Mouse (Mus musculus) neural tube, embryonic 13.5 days (tissue): Measurements from ENCODE around the gene Kiss1r. TPM values are rescaled to one million over a fixed set of nuclear protein-coding genes. Genes with fewer than 3 reads are reported as not detected.
"Not testable (repeated sequence)": the region's sequence is repeated elsewhere in the genome, so short reads cannot be mapped to it uniquely, and the experiment has no call there.

ENCODE experiments used
- ATAC-seq: fragments of 200-750 bp; cut with Nextera tagmentation; 2 replicates; pipeline ENCODE4 v1.8.0; 2017; ENCODE audit warnings: low read depth, mild to moderate bottlenecking, moderate TSS enrichment, moderate library complexity
- H3K27ac ChIP-seq: fragments of 300-500 bp; sonication (generic); replicated peaks from 2 replicates; pipeline ENCODE4 v1.5.1; 2015; ENCODE audit warnings: moderate library complexity, mild to moderate bottlenecking, inconsistent platforms
- H3K27me3 ChIP-seq: fragments of 300-500 bp; sonication (generic); 2 replicates; pipeline ENCODE4 v1.6.1; 2015; ENCODE audit warnings: mild to moderate bottlenecking, inconsistent platforms
- H3K36me3 ChIP-seq: fragments of 300-500 bp; sonication (generic); 2 replicates; pipeline ENCODE4 v1.6.1; 2015; ENCODE audit warnings: mild to moderate bottlenecking, inconsistent platforms
- H3K4me1 ChIP-seq: fragments of 300-500 bp; sonication (generic); replicated peaks from 2 replicates; pipeline ENCODE4 v1.6.1; 2015; ENCODE audit warnings: inconsistent platforms
- H3K4me2 ChIP-seq: fragments of 300-500 bp; sonication (generic); 2 replicates; pipeline ENCODE4 v1.6.1; 2015; ENCODE audit warnings: inconsistent platforms, mild to moderate bottlenecking, moderate library complexity
- H3K4me3 ChIP-seq: fragments of 300-500 bp; sonication (generic); 2 replicates; pipeline ENCODE4 v1.5.1; 2015; ENCODE audit warnings: mild to moderate bottlenecking, inconsistent platforms
- H3K9ac ChIP-seq: fragments of 300-500 bp; sonication (generic); 2 replicates; pipeline ENCODE4 v1.6.1; 2015; ENCODE audit warnings: moderate library complexity, mild to moderate bottlenecking, inconsistent platforms
- H3K9me3 ChIP-seq: fragments of 300-500 bp; sonication (generic); 2 replicates; pipeline ENCODE4 v1.6.1; 2016; ENCODE audit warnings: inconsistent platforms
- WGBS: fragments of 180-500 bp; shearing (Covaris S2); methylation state at CpG from one replicate; pipeline ENCODE4 v1.1.7; 2015; 5-methylcytosine and 5-hydroxymethylcytosine counted together
- polyA plus RNA-seq: library from polyadenylated mRNA; unstranded; fragments of >200 nt; fragmentation: Nextera tagmentation; extraction: Ambion mirVana; gene quantifications from 2 replicates; pipeline ENCODE4 v1.2.1, GENCODE M21; 2015

Gene Kiss1r
- polyA plus RNA-seq, 1 experiment from 2014 or later = 2.1 TPM

DNA sequence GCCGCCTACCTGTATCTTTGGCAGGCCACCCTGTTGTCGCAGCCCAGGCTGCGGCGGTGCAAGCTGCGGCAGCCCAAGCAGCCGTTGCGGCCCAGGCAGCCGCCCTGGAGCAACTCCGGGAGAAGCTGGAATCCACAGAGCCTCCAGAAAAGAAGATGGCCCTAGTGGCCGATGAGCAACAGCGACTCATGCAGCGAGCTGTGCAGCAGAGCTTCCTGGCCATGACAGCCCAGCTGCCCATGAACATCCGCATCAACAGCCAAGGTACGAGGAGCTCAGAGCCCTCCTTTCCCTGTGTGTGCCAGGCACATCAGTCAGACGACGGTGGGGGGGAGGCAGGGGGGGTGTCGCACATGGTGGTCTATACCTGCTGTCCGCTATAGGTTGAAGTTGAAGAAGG lies 33.9 kb downstream of the Kiss1r start:
- 85% methylated on average over 18 of the region's 18 CpGs for WGBS
- Histone ChIP-seq H3K9ac (no peak overlapping the region), H3K4me2 (no peak overlapping the region), H3K9me3 (no peaks in the 10 kb centered on the region), H3K4me3 (no peak overlapping the region), H3K27me3 (no peaks in the 10 kb centered on the region), H3K36me3 (peaks cover 61% of the 10 kb centered on the region), H3K4me1 (peaks cover 20% of the 10 kb centered on the region), H3K27ac (no peak overlapping the region)
- ATAC-seq = no peak

DNA sequence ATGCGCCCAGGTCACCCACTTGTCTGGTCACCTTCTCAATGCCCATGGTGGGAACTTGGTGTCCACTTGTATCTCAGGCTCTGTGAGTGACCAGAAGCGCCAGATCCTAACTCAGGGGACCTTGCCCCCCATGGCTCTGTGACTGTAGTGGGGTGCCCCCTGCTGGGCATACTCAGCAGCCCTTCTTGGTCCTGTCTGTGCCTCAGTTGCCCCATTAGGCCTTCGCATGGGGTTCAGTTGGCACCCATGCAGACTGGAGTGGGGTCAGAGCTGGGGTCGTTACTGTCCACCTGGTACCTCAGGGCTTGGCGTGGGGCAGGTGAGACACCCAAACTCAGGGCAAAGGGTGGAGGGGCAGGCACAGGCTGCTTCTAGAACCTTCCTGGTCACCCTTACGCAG lies 37.2 kb downstream of the Kiss1r start:
- peaks cover 46% of the 10 kb centered on the region for H3K36me3 ChIP-seq
- H3K9ac ChIP-seq = no peak overlapping the region
- H3K4me3 ChIP-seq = no peak overlapping the region
- H3K27ac ChIP-seq = no peak overlapping the region
- no peaks in the 10 kb centered on the region for H3K27me3 ChIP-seq
- no peak overlapping the region for H3K4me2 ChIP-seq
- 87% methylated on average over 6 of the region's 6 CpGs for WGBS
- no peaks in the 10 kb centered on the region for H3K9me3 ChIP-seq
- no peak for ATAC-seq
- H3K4me1 ChIP-seq = peaks cover 5% of the 10 kb centered on the region; the same call in 1 of the 2 replicates

DNA sequence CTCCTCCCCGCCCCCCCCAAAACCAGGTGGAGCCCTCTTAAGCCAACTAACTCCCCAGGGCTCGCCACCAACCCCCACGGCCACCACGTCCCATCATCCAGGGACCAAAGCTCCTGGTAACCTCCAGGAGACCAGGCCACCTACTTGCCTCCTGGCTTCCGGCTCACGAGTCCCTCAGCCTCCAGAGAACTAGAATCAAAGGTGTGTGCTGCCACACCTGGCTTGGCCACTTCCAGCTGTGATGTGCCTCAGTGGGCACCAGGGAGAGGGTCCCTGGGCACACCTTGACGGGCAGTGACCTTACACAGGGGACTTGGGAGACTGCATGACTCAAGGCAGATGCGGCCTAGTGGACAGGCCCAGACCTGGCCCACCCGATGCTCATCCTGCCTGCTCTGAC lies 38.9 kb downstream of the Kiss1r start:
- Histone ChIP-seq H3K4me2 (no peak overlapping the region), H3K4me3 (no peak overlapping the region), H3K27me3 (no peaks in the 10 kb centered on the region), H3K9me3 (no peaks in the 10 kb centered on the region), H3K36me3 (peaks cover 29% of the 10 kb centered on the region), H3K9ac (peak overlapping the region; percentile 54; the same call in 1 of the 2 replicates), H3K4me1 (peaks cover 9% of the 10 kb centered on the region), H3K27ac (no peak overlapping the region; the same call in 1 of the 2 replicates)
- ATAC-seq = no peak
- WGBS = 76% methylated on average over 9 of the region's 9 CpGs

DNA sequence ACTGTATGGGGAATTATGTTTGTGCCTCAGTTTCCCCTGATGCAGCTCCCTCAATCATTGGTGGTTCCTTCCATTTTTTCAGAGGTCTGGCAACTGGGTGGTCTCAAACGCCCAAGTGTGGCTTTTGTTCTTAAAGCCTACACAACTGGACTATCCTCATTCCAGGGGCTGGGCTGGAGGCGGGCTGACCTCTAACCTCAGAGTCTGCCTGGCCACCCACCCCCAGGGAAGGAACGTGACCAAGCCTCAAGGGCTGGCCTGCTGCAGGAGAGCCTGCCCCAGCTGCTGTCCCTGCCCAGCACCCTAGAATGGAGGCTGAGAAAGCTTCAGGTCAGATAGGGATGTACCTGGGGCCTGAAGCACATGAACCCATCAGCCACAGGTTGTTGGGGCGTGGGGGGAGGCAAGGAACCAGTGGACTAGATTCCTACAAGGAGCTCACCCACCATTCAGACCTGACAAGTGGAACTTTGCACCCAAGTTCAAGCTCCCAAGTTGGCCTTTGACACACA lies 39.9 kb downstream of the Kiss1r start:
- 13% methylated on average over 4 of the region's 4 CpGs for WGBS
- H3K27ac ChIP-seq = no peak overlapping the region
- peaks cover 17% of the 10 kb centered on the region for H3K4me1 ChIP-seq
- H3K9me3 ChIP-seq = no peaks in the 10 kb centered on the region
- H3K36me3 ChIP-seq = peaks cover 24% of the 10 kb centered on the region
- H3K4me2 ChIP-seq = no peak overlapping the region
- ATAC-seq = no peak
- no peaks in the 10 kb centered on the region for H3K27me3 ChIP-seq
- no peak overlapping the region for H3K4me3 ChIP-seq
- no peak overlapping the region for H3K9ac ChIP-seq

DNA sequence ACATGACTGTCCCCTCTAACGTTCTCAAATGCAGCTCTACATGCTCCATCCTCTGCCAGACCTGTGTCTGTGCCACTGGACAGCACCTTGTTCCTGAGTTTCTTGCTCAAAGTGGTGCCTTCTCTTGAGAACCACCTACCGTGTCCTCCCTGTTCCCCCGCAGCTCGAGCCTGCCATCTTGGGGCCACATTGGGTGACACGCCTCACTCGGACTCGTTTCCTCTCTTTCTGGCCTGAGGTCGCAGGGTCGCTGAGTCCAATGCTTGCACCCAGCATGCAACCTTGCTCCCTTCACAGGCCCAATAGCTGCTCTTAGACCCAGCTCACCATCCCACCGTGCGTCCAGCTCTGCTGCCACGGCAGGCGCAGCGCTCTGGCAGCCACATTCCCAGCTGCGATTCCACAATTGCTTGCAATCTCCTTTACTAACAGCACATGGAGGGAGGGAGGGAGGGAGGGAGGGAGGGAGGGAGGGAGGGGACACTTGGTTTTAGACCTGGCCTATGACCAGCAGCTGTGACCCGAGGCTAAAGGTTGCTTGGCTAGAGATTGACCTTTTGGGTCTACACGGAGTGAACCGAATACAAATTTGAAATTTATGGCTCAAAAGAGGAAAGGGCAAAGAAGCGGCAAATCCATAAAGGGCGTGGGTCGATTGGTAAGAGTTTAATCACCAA lies 41.5 kb downstream of the Kiss1r start:
- Histone ChIP-seq H3K4me1 (peaks cover 17% of the 10 kb centered on the region), H3K9me3 (no peaks in the 10 kb centered on the region), H3K4me2 (peak overlapping the region; percentile 30; the same call in 1 of the 2 replicates), H3K27ac (no peak overlapping the region), H3K9ac (peak overlapping the region; percentile 47; the same call in 1 of the 2 replicates), H3K4me3 (no peak overlapping the region), H3K27me3 (no peaks in the 10 kb centered on the region), H3K36me3 (peaks cover 30% of the 10 kb centered on the region)
- no peak for ATAC-seq
- WGBS = 3% methylated on average over 21 of the region's 21 CpGs

DNA sequence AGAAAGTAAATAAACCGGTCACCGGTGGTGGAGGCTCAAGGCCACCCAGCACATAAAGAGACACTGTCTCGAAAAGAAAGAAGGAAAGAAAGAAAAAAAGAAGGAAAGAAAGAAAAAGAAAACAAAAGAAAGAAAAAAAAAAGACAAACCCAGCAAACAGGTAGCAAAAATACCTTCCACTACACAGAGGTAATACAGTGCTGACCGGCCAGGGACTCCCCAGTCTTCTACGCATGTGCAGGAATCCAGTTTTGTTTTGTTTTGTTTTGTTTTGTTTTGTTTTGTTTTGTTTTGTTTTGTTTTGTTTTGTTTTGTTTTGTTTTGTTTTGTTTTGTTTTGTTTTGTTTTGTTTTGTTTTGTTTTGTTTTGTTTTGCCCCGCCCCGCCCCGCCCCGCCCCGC lies 42.6 kb downstream of the Kiss1r start:
- ATAC-seq = 0 out of 2 replicates have a peak, but pooled peaks have one; percentile 45
- not testable (repeated sequence) for H3K27me3 ChIP-seq, H3K27ac ChIP-seq, H3K9ac ChIP-seq, H3K9me3 ChIP-seq, H3K4me3 ChIP-seq
- Histone ChIP-seq H3K4me1 (peaks cover 17% of the 10 kb centered on the region), H3K4me2 (peak overlapping the region; percentile 92), H3K36me3 (peaks cover 33% of the 10 kb centered on the region)
- WGBS = 34% methylated on average over 10 of the region's 10 CpGs

DNA sequence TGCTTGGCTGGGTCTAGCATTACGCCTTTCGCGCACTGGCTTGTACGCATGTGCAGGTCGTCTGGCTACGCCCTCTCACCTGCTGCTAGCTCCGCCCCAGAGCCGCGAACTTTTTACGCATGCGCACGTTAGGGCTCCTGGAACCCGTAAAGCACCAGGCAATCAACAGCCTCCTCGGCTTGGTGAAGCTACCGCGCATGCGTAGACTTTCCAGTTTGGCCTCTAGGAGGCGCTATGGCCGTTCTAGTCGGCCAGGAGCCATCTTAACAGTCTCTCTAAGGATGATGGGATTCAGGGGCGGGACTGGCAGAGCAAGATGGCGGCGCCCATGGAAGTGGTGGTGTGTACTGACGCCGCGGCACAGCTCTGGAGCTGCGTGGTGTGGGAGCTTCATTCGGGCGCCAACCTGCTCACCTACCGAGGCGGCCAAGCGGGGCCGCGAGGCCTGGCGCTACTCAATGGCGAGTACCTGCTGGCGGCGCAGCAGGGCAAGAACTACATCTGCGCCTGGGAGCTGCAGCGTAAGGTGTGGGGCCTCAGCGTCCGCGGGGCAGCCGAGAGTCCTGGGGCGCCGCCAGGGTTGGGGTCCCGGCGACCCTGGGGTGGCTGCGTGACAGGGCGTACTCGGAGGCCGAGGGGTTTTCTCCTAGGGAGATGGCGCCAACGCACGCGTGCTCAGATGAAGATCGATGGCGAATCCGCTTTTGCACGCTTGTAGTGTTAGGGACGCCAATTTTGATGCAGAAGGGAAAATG lies 43.3 kb downstream of the Kiss1r start, which contains the start of gene Wdr18:
TSS of gene Wdr18 (plus strand) at position 306 of the 755 bp plus-strand sequence.
- Histone ChIP-seq H3K9me3 (no peaks in the 10 kb centered on the region), H3K9ac (peak within 1 kb of the TSS; percentile 85), H3K27me3 (no peaks in the 10 kb centered on the region), H3K4me2 (peak within 1 kb of the TSS; percentile 92), H3K27ac (peak within 1 kb of the TSS; percentile 76), H3K36me3 (peaks cover 39% of the 10 kb centered on the region), H3K4me1 (peaks cover 17% of the 10 kb centered on the region), H3K4me3 (peak within 1 kb of the TSS; percentile 96)
- WGBS = under 1% methylated on average over 61 of the region's 61 CpGs
- ATAC-seq = peak; percentile 98

DNA sequence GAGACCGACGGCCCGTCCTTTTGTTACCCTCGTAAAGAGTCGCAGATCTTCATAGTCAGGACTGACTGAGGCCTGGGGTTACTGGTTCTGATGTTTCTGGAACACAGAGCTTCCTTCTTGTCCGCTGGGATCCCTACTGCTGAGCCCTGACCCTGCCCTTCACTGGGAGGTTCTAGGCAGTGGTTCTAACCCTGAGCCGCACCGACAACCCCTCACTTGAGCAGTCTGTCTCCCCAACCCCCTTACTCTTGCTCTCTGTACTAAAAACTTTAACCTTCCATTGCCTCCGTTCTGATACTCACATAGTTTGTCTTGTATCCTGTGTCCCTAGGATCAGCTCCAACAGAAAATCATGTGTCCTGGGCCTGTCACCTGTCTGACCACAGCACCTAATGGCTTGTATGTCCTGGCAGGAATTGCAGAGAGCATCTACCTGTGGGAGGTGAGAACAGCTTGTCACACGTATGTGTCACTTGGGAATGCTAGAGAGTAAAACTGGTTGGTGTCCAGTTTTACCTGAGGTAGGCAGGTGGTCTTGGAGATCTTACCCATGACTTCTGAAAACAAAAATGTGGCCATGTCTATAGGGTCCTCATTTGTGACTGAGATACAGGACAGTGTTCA lies 44.0 kb downstream of the Kiss1r start:
- H3K36me3 ChIP-seq = peaks cover 46% of the 10 kb centered on the region
- ATAC-seq = no peak
- 0 out of 2 replicates have a peak overlapping the region, but pooled peaks have one; percentile 76 for H3K27ac ChIP-seq
- H3K4me2 ChIP-seq = peak overlapping the region; percentile 92
- H3K27me3 ChIP-seq = no peaks in the 10 kb centered on the region
- peaks cover 17% of the 10 kb centered on the region for H3K4me1 ChIP-seq
- peak overlapping the region; percentile 96 for H3K4me3 ChIP-seq
- H3K9me3 ChIP-seq = no peaks in the 10 kb centered on the region
- 15% methylated on average over 10 of the region's 10 CpGs for WGBS
- H3K9ac ChIP-seq = peak overlapping the region; percentile 85

DNA sequence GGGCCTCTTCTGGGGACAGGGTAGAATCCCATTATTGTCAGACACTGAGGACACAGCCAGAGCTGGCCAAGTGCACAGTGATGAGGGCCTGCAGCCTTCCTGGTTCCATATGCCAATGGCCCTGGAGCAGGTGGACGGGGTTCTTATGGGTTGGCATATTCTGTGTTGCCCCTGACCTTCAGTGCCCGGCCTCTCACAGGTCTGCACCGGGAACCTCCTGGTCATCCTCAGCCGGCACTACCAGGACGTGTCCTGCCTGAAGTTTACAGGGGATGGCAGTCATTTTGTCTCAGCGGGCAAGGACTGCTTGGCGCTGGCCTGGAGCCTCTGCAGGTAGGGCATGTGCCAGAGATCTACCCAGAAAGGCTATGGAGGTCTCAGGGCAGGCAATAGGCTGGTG lies 48.0 kb downstream of the Kiss1r start:
- H3K4me2 ChIP-seq = no peak overlapping the region
- no peak overlapping the region for H3K4me3 ChIP-seq
- H3K27me3 ChIP-seq = peaks cover 15% of the 10 kb centered on the region
- H3K36me3 ChIP-seq = peaks cover 74% of the 10 kb centered on the region
- no peak overlapping the region for H3K9ac ChIP-seq
- no peaks in the 10 kb centered on the region for H3K9me3 ChIP-seq
- 96% methylated on average over 7 of the region's 7 CpGs for WGBS
- no peak for ATAC-seq
- no peak overlapping the region for H3K27ac ChIP-seq
- peaks cover 12% of the 10 kb centered on the region for H3K4me1 ChIP-seq

DNA sequence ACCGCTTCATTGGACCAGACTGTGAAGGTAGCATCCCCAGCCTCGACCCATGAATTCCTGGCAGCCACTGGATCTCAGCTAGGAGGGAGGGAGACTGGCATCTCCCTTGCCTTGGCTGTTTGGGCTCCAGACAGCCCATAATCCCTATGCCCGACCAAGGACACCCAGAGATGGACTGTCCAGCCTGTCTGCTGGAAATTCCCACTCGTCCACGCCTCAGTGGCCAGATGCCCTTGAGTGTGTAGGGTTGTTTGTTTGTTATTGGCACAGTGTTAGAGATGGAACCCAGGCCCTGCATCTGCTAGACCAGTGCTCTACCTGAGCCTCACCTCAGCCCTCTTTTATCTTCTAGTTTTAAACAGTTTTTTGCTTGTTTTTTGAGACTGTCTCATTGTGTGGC lies 48.6 kb downstream of the Kiss1r start:
- peaks cover 21% of the 10 kb centered on the region for H3K27me3 ChIP-seq
- no peak overlapping the region for H3K9ac ChIP-seq

DNA sequence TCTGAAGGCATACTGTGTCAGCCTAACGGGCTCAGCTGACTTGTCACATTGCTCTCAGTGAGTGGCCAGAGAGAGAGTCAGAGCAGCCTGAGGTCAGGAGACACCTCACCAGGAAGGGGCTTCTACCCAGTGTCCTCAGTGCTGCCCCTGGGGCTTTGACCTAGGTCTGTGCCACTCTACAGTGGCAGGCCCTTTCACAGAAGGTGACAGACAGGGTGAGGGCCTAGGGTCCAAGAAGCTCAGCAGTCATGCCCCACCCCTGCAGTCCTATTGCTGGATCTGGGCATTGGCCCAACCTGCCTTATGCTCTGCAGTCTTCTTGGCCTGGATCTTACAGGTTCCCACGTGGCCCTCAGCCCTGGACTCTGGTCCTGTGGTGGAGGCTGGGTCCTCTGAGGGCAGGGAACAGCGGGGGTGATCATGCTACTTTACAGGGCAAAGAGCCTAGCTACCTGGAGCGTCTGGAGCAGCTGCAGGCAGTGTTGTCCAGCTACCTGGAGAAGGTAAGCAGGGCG lies 50.2 kb downstream of the Kiss1r start:
- Histone ChIP-seq H3K27ac (no peak overlapping the region), H3K4me2 (no peak overlapping the region), H3K27me3 (peaks cover 38% of the 10 kb centered on the region), H3K9me3 (no peaks in the 10 kb centered on the region), H3K4me1 (peaks cover 9% of the 10 kb centered on the region), H3K9ac (no peak overlapping the region), H3K36me3 (peaks cover 66% of the 10 kb centered on the region), H3K4me3 (no peak overlapping the region)
- 95% methylated on average over 5 of the region's 5 CpGs for WGBS
- no peak for ATAC-seq

More for the DNA sequence above, 48.6 kb downstream of the Kiss1r start:
- H3K27ac ChIP-seq = no peak overlapping the region
- no peaks in the 10 kb centered on the region for H3K9me3 ChIP-seq
- H3K4me3 ChIP-seq = no peak overlapping the region
- no peak for ATAC-seq
- H3K36me3 ChIP-seq = peaks cover 74% of the 10 kb centered on the region
- WGBS = 86% methylated on average over 4 of the region's 5 CpGs
- H3K4me1 ChIP-seq = peaks cover 11% of the 10 kb centered on the region
- no peak overlapping the region for H3K4me2 ChIP-seq

DNA sequence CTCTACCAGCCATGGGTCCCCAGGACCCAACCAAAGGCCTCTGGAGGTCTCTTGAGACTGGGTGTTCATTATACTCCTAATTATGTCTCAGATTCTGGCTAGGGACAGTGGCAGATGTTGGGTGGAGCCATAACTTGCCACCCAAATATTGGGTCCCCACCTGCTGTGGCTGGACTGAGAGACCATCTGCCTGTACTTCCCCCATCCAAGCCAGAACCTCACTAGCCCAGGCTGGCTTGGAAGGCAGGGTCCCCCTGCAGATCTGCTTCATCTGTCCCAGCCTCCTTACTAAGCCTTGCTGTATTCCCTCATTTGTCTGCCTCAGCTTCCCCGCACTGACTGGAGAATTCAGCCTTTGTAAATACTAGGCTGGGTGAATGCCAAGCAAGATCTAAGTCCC lies 51.4 kb downstream of the Kiss1r start:
- 80% methylated on average over 1 of the region's 1 CpGs for WGBS
- Histone ChIP-seq H3K9me3 (no peaks in the 10 kb centered on the region), H3K4me1 (peaks cover 9% of the 10 kb centered on the region), H3K4me3 (no peak overlapping the region), H3K36me3 (peaks cover 54% of the 10 kb centered on the region), H3K27me3 (peaks cover 50% of the 10 kb centered on the region), H3K27ac (no peak overlapping the region), H3K4me2 (no peak overlapping the region), H3K9ac (no peak overlapping the region)
- ATAC-seq = no peak
